In the genomic region with DNA sequence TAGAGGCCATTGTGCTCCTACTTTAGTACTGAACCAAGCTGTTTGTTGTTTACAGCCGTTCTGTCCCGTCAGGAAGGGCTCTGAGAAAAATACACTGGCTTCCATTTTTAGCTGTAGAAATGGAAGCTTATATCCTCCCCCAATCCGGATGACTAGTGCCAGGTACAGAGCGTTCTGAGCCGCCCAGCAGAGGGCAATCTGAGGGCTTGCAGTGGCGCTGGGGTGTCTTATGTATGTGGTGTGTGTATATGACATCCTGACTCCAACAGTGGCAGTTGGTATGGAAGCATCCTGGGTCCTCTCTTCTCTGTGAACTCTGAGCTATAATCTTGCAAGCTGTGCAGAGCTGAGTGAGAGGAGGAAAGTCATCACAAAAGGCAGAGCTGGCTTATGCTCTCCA, we compare ENCODE assay signal across 15 mouse cellular contexts.
DNase-seq lines count a peak whose midpoint lies in the region; ATAC-seq and TF ChIP-seq lines count a peak whose summit lies in the region.
"Had no signal": no experiment of that assay in that cellular context is flagged by ENCODE, and none has a peak within 500 bp of the region (broad histone marks: within the 10 kb centered on the region; RNA-seq: fewer than 3 reads in every experiment).

No protein-coding gene starts in this region.

- H3K4me3 ChIP-seq in heart, adult 2 months, result no peak overlapping the region
- H3K4me3 ChIP-seq in heart, embryonic 12.5 days, result no peak overlapping the region
- H3K4me3 ChIP-seq in limb, embryonic 12.5 days (replicated peaks), result no peak overlapping the region
- H3K4me3 ChIP-seq: limb, embryonic 13.5 days; lung, embryonic 15.5 days had no signal

- H3K27me3 ChIP-seq in heart, adult 2 months (ENCODE audit: control insufficient read depth, insufficient read depth, low read length), result no peaks in the 10 kb centered on the region
- no peaks in the 10 kb centered on the region for H3K27me3 ChIP-seq in heart, embryonic 12.5 days (replicated peaks)
- no peaks in the 10 kb centered on the region for H3K27me3 ChIP-seq in limb, embryonic 12.5 days
- H3K27me3 ChIP-seq: CH12.LX; limb, embryonic 13.5 days; lung, embryonic 15.5 days; Patski had no signal

- 45% methylated on average over 6 of the region's 6 CpGs for WGBS in heart, adult 2 months
- WGBS in heart, embryonic 12.5 days, result 60% methylated on average over 6 of the region's 6 CpGs
- 71% methylated on average over 6 of the region's 6 CpGs for WGBS in limb, embryonic 12.5 days

- TF ChIP-seq EP300 in heart, adult 2 months (IDR thresholded peaks at IDR 0.05; ENCODE audit: insufficient read depth, low read depth, low read length), result no peak

- DNase-seq in heart, adult 2 months, result peak in 1 of 2 experiments; percentile 17
- DNase-seq in retina, postnatal 1 day, result peak; percentile 27
- no peak for DNase-seq in retina, embryonic 14.5 days (ENCODE audit: low spot score)
- DNase-seq in kidney, adult 9 months, result no peak
- no peak for DNase-seq in kidney, postnatal 4 days
- DNase-seq: adrenal gland, adult 8-10 months; right cerebral cortex, postnatal 25 days had no signal

- H3K79me2 ChIP-seq in heart, adult 2 months (replicated peaks; ENCODE audit: control insufficient read depth, insufficient read depth, low read length), result no peaks in the 10 kb centered on the region; the same call in 1 of the 2 replicates

- H3K36me3 ChIP-seq in heart, adult 2 months (ENCODE audit: control insufficient read depth, insufficient read depth, low read length), result no peaks in the 10 kb centered on the region
- no peaks in the 10 kb centered on the region for H3K36me3 ChIP-seq in heart, embryonic 12.5 days
- H3K36me3 ChIP-seq in limb, embryonic 12.5 days, result no peaks in the 10 kb centered on the region
- H3K36me3 ChIP-seq: limb, embryonic 13.5 days; lung, embryonic 15.5 days had no signal

- TF ChIP-seq CTCF in heart, adult 2 months (IDR thresholded peaks at IDR 0.05), result peak; percentile 49

- no peak overlapping the region for H3K9ac ChIP-seq in heart, adult 2 months (ENCODE audit: low read depth, low read length)
- no peak overlapping the region for H3K9ac ChIP-seq in heart, embryonic 12.5 days
- no peak overlapping the region for H3K9ac ChIP-seq in limb, embryonic 12.5 days (replicated peaks)
- H3K9ac ChIP-seq: limb, embryonic 13.5 days; lung, embryonic 15.5 days had no signal

- no peak for ATAC-seq in heart, embryonic 12.5 days (ENCODE audit: insufficient number of reproducible peaks, low FRiP score)
- ATAC-seq in limb, embryonic 12.5 days (ENCODE audit: insufficient number of reproducible peaks, insufficient read depth, low FRiP score, low TSS enrichment, low read depth), result no peak
- ATAC-seq: inflammation-experienced regulatory T-cells, adult 6 months; Patski had no signal

- H3K4me2 ChIP-seq in heart, embryonic 12.5 days, result no peak overlapping the region
- H3K4me2 ChIP-seq in limb, embryonic 12.5 days, result no peak overlapping the region
- H3K4me2 ChIP-seq: heart, embryonic 11.5 days; limb, embryonic 13.5 days; lung, embryonic 15.5 days had no signal

- intact Hi-C loops in heart, adult 2 months (cut with DNase I), result no loop called here

- no peaks in the 10 kb centered on the region; the same call in 1 of the 2 replicates for H3K4me1 ChIP-seq in heart, adult 2 months (ENCODE audit: control insufficient read depth, insufficient read depth, low read length)
- H3K4me1 ChIP-seq in heart, embryonic 12.5 days (replicated peaks), result peaks cover 17% of the 10 kb centered on the region
- peaks cover 17% of the 10 kb centered on the region for H3K4me1 ChIP-seq in limb, embryonic 12.5 days (replicated peaks)
- H3K4me1 ChIP-seq: lung, embryonic 15.5 days had no signal

- no peaks in the 10 kb centered on the region for H3K9me3 ChIP-seq in heart, embryonic 12.5 days (replicated peaks)
- H3K9me3 ChIP-seq in limb, embryonic 12.5 days, result no peaks in the 10 kb centered on the region
- H3K9me3 ChIP-seq: limb, embryonic 13.5 days; lung, embryonic 15.5 days had no signal

- H3K27ac ChIP-seq in heart, adult 2 months, result no peak overlapping the region
- H3K27ac ChIP-seq in heart, embryonic 12.5 days (ENCODE audit: poor library complexity, severe bottlenecking), result no peak overlapping the region
- H3K27ac ChIP-seq in limb, embryonic 12.5 days, result peak overlapping the region; percentile 37; the same call in 1 of the 2 replicates
- H3K27ac ChIP-seq: lung, embryonic 15.5 days had no signal

- TF ChIP-seq POLR2A in heart, adult 2 months (IDR thresholded peaks at IDR 0.05; ENCODE audit: insufficient read depth, low read depth, low read length), result no peak
